ENCODE assay signal across 8 mouse cellular contexts in the genomic region with DNA sequence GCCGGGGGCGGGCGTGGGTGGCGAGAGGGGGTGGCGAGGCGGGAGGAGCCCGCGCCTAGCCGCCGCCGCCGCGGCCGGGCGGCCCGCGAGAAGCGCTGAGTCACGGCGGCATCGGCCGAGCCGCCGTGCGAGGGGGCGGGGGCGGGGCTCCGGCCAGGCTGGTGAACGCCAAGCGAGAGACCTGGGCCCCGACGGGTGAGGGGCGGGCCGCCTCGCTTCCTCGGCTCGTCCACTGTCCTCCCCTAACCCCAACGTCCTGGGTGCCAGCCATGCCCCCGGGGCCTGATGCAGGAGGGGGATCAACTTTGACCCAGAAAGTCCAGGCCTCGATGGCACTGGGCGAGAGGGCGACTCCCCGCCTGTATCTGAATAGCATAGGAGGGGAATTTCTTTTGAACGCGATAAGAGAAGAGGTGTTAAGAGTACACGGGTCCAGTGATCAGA. TPM values are rescaled to one million over a fixed set of nuclear protein-coding genes. Genes with fewer than 3 reads are reported as not detected.
DNase-seq lines count a peak whose midpoint lies in the region; ATAC-seq lines count a peak whose summit lies in the region.

TSS of gene Me1 (minus strand) at position 136 of the 444 bp plus-strand sequence.

- ATAC-seq in frontal cortex, adult (ENCODE audit: low TSS enrichment), result peak; percentile 53
- peak; percentile 89 for ATAC-seq in forebrain, embryonic 11.5 days (replicated peaks; ENCODE audit: low FRiP score)
- ATAC-seq in lung, embryonic 16.5 days (ENCODE audit: low read depth), result peak; percentile 86

- H3K4me2 ChIP-seq in forebrain, embryonic 11.5 days (ENCODE audit: low read depth, low read length, severe bottlenecking), result peak within 1 kb of the TSS; percentile 93
- peak within 1 kb of the TSS; percentile 87 for H3K4me2 ChIP-seq in lung, embryonic 16.5 days (ENCODE audit: low read depth, low read length)

- intact Hi-C loops in heart, postnatal 10 days (cut with DNase I), result no loop called here

- peak within 1 kb of the TSS; percentile 74 for H3K4me3 ChIP-seq in forebrain, embryonic 11.5 days (ENCODE audit: low read depth, low read length)
- H3K4me3 ChIP-seq in lung, embryonic 16.5 days (ENCODE audit: low read length), result peak within 1 kb of the TSS; percentile 84

- no peak for DNase-seq in frontal cortex, postnatal 25 days (ENCODE audit: low spot score in 2 of 2)
- peak; percentile 53 for DNase-seq in brain, adult 2 months (ENCODE audit: low read depth, low spot score)
- peak; percentile 81 for DNase-seq in forebrain, embryonic 11.5 days (ENCODE audit: low spot score)
- peak; percentile 60 to 66 for DNase-seq in heart, postnatal 10 days
- DNase-seq in kidney, postnatal 36 days, result peak; percentile 68 to 82
- peak; percentile 73 for DNase-seq in ovary, postnatal 36 days (ENCODE audit: low spot score)

- WGBS in forebrain, embryonic 11.5 days, result 1% methylated on average over 44 of the region's 46 CpGs
- WGBS in lung, embryonic 16.5 days, result 2% methylated on average over 12 of the region's 46 CpGs

- no peaks in the 10 kb centered on the region for H3K9me3 ChIP-seq in forebrain, embryonic 11.5 days (ENCODE audit: control insufficient read depth, low read length)
- no peaks in the 10 kb centered on the region for H3K9me3 ChIP-seq in lung, embryonic 16.5 days (ENCODE audit: control insufficient read depth, low read length)

- no peak within 1 kb of the TSS for H3K27ac ChIP-seq in forebrain, embryonic 11.5 days (ENCODE audit: low read depth, low read length)
- peak within 1 kb of the TSS; percentile 9; the same call in 1 of the 2 replicates for H3K27ac ChIP-seq in lung, embryonic 16.5 days (ENCODE audit: low read length)

- H3K9ac ChIP-seq in forebrain, embryonic 11.5 days (ENCODE audit: low read length), result peak within 1 kb of the TSS; percentile 69
- peak within 1 kb of the TSS; percentile 85 for H3K9ac ChIP-seq in lung, embryonic 16.5 days (ENCODE audit: low read length)

- H3K27me3 ChIP-seq in forebrain, embryonic 11.5 days (ENCODE audit: control insufficient read depth, insufficient read depth, low read length), result no peaks in the 10 kb centered on the region
- H3K27me3 ChIP-seq in lung, embryonic 16.5 days (ENCODE audit: control insufficient read depth, insufficient read depth, low read depth, low read length), result no peaks in the 10 kb centered on the region

- H3K4me1 ChIP-seq in forebrain, embryonic 11.5 days (replicated peaks; ENCODE audit: control insufficient read depth, insufficient read depth, low read length), result no peaks in the 10 kb centered on the region
- H3K4me1 ChIP-seq in lung, embryonic 16.5 days (replicated peaks; ENCODE audit: control insufficient read depth, insufficient read depth, low read length), result 0 out of 2 replicates have a peak, but pooled peaks cover 2% of the 10 kb centered on the region

- H3K36me3 ChIP-seq in forebrain, embryonic 11.5 days (ENCODE audit: control insufficient read depth, insufficient read depth, low read length), result no peaks in the 10 kb centered on the region
- no peaks in the 10 kb centered on the region for H3K36me3 ChIP-seq in lung, embryonic 16.5 days (ENCODE audit: control insufficient read depth, insufficient read depth, low read length)

RNA-seq across cellular contexts. Expression of gene Me1, which starts in this region (rescaled TPM):
- 10.7 and 11.2 TPM in 2 replicates for polyA plus RNA-seq in forebrain, embryonic 11.5 days (2014; fragmentation: Nextera tagmentation; extraction: Ambion mirVana)
- 10 to 100 TPM; 63.4 to 69.7 TPM for total RNA-seq in heart, postnatal 10 days (2021)
- 24.8 and 26.2 TPM in 2 replicates for polyA plus RNA-seq in lung, embryonic 16.5 days (2015; fragmentation: Nextera tagmentation; extraction: Ambion mirVana)

Comparison
In these comparisons a context has a peak if more than half of its experiments do, and no peak if none do; other contexts are left out.
1. DNase-seq: peak in brain, adult 2 months (single experiment), forebrain, embryonic 11.5 days (single experiment), heart, postnatal 10 days (2 of 2), kidney, postnatal 36 days (2 of 2) and ovary, postnatal 36 days (single experiment); none in frontal cortex, postnatal 25 days (0 of 2).
2. Peak in every context shown above with its lines, with median percentiles within 50 percentile points of each other: ATAC-seq.